In genomic region chr2:35620364-35621224, GRCm38 (mm10) we compare ENCODE assay signal across 8 mouse cellular contexts.
DNase-seq lines count a peak whose midpoint lies in the region; ATAC-seq lines count a peak whose summit lies in the region.

No protein-coding gene starts in this region.

- H3K4me2 ChIP-seq in heart, embryonic 11.5 days: peak overlapping the region; percentile 58
- H3K4me2 ChIP-seq in heart, embryonic 15.5 days: peak overlapping the region; percentile 52

- no peaks in the 10 kb centered on the region for H3K9me3 ChIP-seq in heart, embryonic 11.5 days (replicated peaks; ENCODE audit: control insufficient read depth, low read length)
- H3K9me3 ChIP-seq in heart, embryonic 15.5 days (replicated peaks): no peaks in the 10 kb centered on the region

- DNase-seq in heart, postnatal 36 days: no peak
- peak; percentile 63 to 75 for DNase-seq in cerebellum, postnatal 10 days
- DNase-seq in mesoderm, embryonic 11.5 days (ENCODE audit: low read depth, low spot score): peak; percentile 70
- no peak for DNase-seq in natural killer cell, adult 2 months (ENCODE audit: low spot score in 2 of 2)
- DNase-seq in left cerebral cortex, postnatal 14 days (ENCODE audit: low spot score in 2 of 2): no peak
- no peak for DNase-seq in urinary bladder, postnatal 25 days (ENCODE audit: low spot score)

- peak overlapping the region; percentile 43; the same call in 1 of the 2 replicates for H3K9ac ChIP-seq in heart, embryonic 11.5 days (ENCODE audit: low read depth, low read length)
- H3K9ac ChIP-seq in heart, embryonic 15.5 days: no peak overlapping the region

- H3K27ac ChIP-seq in heart, embryonic 11.5 days (ENCODE audit: low read depth, low read length): peak overlapping the region; percentile 79
- H3K27ac ChIP-seq in heart, embryonic 15.5 days: peak overlapping the region; percentile 55

- H3K36me3 ChIP-seq in heart, embryonic 11.5 days (ENCODE audit: control insufficient read depth, insufficient read depth, low read length): no peaks in the 10 kb centered on the region; the same call in 1 of the 2 replicates
- no peaks in the 10 kb centered on the region for H3K36me3 ChIP-seq in heart, embryonic 15.5 days

- peak; percentile 59 for ATAC-seq in heart, embryonic 11.5 days (replicated peaks; ENCODE audit: insufficient number of reproducible peaks, low FRiP score, low TSS enrichment)
- ATAC-seq in heart, embryonic 15.5 days (replicated peaks; ENCODE audit: insufficient number of reproducible peaks, insufficient read depth, low FRiP score, low read depth): peak; percentile 47

- peak overlapping the region; percentile 16; the same call in 1 of the 2 replicates for H3K4me3 ChIP-seq in heart, embryonic 11.5 days (ENCODE audit: low read depth, low read length)
- H3K4me3 ChIP-seq in heart, embryonic 15.5 days: peak overlapping the region; percentile 25

- intact Hi-C loops in heart, postnatal 36 days (cut with DNase I): loop anchor here (10.0 kb wide), 1 partner anchor 176 kb away; no protein-coding TSS in a partner anchor
- intact Hi-C loops in left cerebral cortex, postnatal 14 days (cut with DNase I): no loop called here

- 17% methylated on average over 7 of the region's 7 CpGs for WGBS in heart, embryonic 11.5 days (ENCODE audit: insufficient replicate concordance)
- WGBS in heart, embryonic 15.5 days: 21% methylated on average over 7 of the region's 7 CpGs

- H3K27me3 ChIP-seq in heart, embryonic 11.5 days (ENCODE audit: control insufficient read depth, insufficient read depth, low read length): no peaks in the 10 kb centered on the region
- no peaks in the 10 kb centered on the region for H3K27me3 ChIP-seq in heart, embryonic 15.5 days

- H3K4me1 ChIP-seq in heart, embryonic 11.5 days (ENCODE audit: control insufficient read depth, insufficient read depth, low read length): peaks cover 93% of the 10 kb centered on the region
- peaks cover 92% of the 10 kb centered on the region for H3K4me1 ChIP-seq in heart, embryonic 15.5 days (replicated peaks)

Comparison
In these comparisons a context has a peak if more than half of its experiments do, and no peak if none do; other contexts are left out.
1. DNase-seq: peak in cerebellum, postnatal 10 days (2 of 2) and mesoderm, embryonic 11.5 days (single experiment); none in heart, postnatal 36 days (0 of 2), natural killer cell, adult 2 months (0 of 2), left cerebral cortex, postnatal 14 days (0 of 2) and urinary bladder, postnatal 25 days (single experiment).